Mouse (Mus musculus) lung, adult 18-20 months (tissue): ENCODE data around the gene Gm10197.

Experiments
- DNase-seq, 2 experiments: peaks; one replicate each; pipeline ENCODE4 v3.0.0; 2022; ENCODE audit warnings: mixed read lengths in 2 of 2

The Gm10197 gene

DNA sequence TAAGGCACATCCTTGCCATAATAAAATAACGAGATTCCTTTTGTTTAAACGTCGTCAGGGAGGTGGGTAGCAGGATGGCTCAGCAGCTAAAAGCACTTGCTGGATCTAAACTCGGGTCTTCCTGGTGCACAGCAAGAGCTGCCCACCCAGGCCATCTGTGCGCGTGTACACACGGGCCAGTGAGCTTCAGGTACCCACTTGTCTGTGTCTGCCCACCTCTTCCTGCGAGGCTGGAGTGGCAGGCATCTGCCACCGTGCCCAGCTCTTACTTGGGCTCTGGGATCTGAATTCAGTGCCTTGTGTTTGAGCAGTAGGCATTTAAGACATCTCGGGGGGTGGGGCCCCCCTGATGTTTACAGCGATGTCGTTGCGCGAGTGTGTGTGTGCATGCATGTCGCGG lies 16.5 kb downstream of the Gm10197 start:
- no peak for DNase-seq

DNA sequence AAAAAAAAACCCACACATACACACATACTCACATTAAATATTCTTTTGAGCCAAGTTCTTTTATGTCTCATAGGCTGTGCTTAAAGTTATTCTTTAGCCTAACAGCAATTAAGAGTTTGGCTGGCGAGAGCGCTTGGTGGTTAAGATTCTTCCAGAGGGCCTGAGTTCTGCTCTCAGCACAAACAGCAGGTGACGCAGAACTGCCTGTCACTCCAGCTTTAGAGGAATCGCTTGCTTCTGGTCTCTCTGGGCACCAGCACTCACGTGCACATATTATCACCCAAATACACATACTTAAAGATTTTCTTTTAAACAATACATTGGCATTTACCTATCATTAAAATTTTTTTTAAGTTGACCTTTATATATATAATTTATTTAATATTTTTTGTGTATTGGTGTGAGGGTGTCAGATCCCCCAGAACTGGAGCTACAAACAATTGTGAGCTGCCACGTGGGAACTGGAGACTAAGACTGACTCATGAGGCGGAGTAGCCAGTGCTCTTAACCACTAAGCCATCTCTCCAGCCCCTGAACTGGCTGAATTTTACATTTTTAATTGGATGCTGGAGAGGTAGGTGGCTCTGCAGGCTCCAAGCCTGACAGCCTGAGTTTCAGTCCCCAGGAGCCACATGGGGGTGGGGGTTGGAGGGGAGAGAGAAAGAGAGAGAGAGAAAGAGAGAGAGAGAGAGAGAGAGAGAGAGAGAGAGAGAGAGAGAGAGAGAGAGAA lies 17.1 kb downstream of the Gm10197 start:
- DNase-seq: no peak

DNA sequence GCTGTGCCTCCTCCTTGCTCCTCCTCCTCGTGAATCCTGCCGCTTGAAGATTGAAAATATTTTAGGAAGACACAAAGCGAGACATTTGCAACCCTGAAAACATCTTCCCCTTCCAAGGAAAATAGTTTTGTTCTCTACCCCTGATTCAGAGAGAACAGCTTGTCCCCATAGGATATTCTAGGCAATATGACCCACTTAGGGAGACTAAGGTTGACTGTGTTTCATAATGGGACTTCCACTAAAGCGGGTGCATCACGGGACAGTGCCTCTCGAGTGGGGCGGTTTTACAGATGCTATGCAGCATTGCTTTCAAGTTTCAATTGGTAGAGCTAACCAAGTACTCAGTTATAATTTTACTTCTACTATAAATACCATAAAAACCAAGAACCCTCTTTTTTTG lies 17.7 kb downstream of the Gm10197 start:
- no peak for DNase-seq

DNA sequence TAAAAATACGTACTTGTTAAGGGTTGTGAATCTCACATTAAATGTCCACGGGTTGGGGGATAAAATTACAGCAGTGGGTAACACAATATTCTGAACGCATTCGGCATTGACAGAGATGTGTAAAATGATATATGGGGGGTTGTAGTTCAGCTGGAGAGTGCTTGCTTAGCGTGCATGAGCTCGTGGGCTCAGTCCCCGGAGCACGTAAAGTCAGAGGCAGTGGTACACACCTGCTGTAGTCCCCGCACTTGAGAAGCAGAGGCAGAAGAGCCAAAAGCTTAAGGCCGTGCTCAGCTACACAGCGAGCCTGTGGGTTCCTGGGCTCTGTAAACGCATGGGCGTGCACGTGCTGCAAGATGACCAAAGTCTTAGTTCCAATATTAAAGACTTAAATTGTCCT lies 25.8 kb downstream of the Gm10197 start:
- no peak for DNase-seq

DNA sequence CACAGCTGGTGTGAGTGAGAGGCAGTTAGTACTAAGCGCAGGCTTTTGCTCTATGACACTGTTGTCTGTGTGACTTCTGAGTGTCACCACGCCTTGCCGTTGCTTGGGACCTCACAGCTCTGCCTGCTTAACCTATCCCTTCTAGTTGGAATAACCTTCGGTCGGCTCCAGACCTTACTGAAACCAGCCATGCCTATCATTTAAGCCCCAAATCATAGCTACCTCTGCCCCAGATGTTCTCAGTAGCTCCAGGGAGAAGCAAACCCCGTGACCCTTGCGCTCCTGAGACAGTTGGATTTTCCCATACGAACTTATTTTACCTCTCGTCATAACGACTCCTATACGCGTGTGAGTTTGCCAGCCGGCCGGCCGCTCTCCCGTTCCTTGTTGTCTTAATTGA lies 27.5 kb downstream of the Gm10197 start:
- DNase-seq: no peak

DNA sequence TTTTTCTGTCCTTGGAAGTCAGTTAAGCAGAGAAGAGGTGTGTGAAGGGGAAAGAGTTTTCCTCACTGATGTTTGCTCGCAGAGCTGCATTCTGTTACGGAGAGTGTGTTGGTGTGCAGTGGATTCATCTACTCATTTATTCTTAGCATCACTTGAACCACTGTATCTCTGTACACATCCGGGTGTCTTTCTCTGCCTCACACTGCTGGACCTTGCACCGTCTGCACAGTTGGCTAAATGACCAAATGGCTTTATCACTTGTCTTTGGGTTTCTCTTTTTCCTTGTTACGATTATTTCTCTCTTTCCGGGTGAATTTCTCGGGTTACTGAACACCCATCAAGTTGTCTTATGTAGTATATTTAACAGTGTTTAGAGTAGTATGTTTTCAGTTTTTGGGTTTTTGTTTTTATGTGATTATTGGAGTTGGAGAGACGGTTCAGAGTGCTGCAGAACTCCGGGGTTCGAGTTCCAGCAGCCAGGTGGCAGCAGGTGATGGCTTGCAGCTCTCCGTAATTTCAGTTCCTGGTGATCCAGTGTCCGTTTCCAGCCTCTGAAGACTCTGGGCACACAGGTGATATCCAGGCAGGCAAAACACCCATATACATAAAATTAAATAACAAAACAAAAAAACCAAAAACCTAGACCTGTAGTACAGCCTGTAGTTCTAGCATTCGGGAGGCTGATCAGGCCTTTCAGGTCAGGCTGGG lies 28.2 kb downstream of the Gm10197 start:
- DNase-seq: no peak

DNA sequence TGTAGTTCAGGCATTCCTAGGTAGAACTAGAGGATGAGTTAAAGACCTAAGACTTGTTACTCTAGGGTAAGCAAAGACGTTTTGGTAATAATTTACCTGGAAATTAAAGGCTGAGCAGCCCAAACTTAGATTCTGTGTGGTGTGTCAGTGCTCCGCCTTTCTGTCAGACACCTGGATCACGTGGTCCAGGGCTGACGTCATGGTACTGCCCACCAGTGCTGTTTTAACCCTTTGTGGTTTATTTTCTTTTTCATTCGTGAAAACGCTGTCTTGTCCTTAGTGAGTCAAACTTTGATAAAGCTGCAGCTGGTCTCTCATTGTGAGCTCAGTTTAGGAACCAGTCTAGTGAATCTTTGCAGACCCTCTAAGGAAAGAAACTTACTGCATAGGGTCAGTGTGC lies 31.1 kb downstream of the Gm10197 start:
- DNase-seq: no peak

DNA sequence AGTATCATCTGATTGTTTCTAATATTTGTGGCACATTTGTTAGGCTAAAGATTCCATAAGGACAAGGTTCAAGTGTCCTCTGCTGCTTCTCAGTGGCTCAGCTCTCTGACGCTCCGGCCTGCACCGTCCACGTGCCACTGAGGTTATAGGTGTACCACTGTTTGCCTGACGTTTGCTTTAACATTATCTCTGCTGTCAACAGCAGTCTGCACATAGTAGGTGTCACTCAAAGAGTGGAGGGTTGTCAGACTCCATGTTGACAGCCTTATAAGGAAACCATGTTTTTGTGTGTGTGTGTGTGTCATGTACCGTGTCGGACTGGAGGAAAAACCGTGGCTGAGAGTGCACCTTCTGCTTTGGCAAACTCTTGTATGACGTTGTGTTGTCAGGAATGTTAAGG lies 36.3 kb downstream of the Gm10197 start:
- no peak for DNase-seq

DNA sequence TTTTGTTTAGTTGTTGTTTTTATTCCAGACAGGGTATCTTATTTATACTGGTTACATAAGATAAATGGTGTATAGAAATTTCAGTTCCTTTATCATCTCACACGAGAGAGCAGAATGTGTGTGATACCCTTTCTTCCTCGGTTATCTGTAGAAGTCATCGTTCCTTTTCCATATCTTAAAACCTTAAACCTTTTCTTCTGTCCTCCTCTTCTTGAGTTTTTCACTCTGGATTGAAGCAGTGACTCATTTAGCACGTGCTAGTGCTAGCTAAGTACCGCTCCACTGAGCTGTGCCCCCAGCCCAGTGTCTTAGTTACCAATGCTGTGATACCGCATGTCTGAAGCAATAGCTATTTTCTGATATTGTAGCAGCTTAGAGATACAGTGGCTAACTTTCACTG lies 37.8 kb downstream of the Gm10197 start:
- DNase-seq: no peak

DNA sequence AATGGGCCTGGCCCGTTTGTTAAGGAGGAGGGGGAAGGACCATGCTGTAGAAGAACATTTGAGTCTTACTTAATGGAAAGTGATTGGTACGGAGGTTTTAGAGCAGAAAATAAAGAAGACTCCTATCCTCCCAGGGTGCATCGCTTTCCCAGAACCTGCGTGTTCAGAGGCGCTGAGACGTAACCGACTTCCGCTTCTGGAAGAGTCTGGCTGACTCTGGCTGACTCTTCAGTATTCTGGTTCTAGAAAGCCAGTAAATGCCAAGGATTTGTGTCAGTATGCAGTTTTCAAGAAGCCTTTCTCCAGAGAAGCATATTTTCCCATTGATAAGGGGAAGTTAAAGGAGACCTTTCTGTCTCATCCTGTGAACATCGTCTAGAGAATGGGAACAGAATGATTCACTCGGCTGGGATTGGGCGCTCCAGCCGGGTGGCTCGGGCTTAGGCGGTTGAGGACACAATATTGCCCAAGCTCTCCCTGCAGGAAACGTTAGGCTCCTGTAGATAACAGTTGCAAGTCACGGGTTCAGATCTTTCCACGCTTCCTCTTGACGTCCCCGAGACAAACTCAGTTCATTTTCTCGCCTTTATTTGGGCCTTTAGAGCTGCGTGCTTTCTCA lies 39.6 kb downstream of the Gm10197 start:
- DNase-seq: no peak

DNA sequence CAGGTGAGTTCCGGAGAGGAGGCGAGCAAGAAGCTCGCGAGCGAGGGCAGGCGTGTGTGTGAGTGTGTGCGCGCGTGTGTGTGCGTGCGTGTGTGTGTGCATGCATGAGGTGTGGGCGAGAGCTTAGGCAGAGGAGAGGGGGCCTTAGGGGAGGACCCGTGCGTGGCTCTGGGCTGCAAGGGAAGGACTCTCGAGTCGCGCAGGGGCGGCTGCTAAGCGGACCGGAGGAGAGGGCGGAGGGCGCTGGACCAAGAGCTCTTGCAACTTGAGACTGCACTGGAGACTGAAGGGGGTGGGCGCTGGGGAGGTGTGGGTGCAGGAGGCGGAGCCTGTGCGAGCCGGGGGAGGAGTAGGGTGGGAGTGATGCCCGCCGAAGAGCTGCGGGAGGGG lies 41.6 kb downstream of the Gm10197 start:
- peak; percentile 83 to 85 for DNase-seq

DNA sequence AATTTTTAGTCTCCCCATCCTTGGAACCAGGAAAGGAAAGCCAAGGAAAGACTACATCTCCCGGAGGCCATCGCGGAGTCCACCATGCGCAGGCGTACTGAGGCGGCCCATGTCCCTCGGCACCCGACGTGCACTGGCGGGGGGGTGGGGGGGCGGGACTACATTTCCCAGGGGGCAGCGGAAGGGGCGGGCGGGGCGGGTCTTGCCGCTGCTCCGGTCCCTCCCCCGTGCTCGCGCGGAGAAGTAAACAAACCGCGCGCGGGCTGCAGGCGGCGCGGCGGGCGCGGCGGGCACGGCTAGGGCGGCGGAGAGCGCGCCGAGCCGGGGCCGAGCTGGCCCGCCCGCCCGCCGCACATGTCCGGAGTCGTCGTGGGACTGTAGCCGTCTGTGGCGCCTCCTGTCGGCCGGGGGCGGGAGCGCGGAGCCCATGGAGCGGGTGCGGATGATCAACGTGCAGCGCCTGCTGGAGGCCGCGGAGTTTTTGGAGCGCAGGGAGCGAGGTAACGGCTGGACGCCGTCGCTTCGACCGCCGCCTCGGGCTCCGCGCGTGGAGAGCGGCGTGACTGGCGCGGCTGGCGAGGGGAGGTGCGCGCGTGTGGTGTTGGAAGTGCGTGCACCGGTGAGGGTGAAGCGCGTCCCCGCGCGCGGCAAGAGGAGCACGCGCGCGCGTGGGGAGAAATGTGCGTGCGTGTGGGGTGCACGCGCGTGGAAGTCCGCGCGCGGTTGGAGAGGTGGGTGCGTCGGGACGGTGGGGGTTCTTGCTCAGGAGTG lies 42.2 kb downstream of the Gm10197 start:
- DNase-seq: peak; percentile 92 to 93

DNA sequence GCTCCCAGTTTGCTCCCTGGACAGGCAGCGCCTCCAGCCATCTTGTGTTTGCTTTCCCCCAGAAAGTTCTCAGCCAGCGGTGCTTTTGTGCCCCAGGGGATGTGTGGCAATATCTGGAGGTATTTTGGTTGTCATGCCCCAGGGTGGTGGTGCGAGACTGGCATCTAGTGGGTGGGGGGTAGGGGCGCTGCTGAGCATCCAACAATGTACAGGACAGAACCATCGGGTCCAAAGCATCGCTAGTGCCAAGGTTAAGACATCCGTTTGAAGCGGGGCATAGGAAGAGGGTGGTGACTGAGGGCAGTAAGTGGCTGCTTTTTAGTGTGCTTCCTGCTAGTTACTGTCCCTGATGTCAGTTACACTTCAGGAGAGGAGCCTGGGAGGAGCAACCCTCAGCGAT lies 43.5 kb downstream of the Gm10197 start:
- no peak for DNase-seq

DNA sequence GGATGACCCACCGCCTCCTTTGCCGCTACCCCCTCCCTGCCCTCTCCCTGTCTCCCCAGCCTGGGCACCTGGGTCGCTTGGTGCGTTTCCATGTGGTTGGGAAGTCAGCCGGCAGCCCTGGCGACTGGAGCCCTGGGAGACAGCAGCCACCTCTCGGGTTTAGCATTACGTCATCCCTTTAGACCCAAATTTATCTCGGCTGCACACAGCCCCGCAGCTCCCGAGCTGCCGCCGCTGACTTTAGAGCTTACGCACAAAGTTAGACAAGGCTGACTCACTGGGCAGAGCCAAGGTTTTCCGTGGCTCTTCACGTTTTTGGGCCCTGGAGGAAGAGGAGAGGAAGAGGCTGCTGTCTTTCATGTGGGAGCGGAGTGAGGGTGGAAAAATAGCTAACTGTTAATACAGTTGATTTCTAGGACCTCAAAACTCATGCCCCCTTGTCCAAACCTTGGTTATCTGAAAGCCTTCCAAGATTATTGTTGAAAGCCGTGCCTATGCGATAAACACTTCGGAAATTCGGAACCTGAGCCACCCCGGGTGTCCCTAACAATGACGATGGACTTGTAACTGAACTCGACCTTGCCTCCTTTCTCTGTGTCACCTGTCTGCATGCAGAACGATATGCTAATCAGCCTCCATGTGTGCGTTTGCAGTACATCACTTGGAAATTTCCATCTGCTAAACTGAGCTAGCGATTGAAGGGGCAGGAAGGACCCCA lies 45.8 kb downstream of the Gm10197 start:
- peak; percentile 53 to 63 for DNase-seq

DNA sequence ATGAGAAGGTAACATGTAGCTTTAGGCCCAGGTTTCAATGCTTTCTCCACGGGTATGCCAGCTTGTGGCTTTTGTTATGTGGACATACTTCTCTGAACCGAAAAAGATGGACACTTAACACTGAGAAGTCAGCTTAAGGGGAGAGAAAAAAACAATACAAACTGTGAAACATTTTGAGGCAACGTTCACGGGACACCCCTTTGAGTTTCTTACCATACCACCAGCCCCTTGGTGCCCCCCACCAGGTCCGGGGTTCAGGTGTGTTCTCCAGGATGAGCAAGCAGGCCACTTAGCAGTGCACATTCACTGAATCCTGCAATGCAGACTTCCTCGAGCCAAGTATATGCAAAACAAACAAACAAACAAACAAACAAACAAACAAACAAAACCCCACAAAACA lies 46.7 kb downstream of the Gm10197 start:
- no peak for DNase-seq

DNA sequence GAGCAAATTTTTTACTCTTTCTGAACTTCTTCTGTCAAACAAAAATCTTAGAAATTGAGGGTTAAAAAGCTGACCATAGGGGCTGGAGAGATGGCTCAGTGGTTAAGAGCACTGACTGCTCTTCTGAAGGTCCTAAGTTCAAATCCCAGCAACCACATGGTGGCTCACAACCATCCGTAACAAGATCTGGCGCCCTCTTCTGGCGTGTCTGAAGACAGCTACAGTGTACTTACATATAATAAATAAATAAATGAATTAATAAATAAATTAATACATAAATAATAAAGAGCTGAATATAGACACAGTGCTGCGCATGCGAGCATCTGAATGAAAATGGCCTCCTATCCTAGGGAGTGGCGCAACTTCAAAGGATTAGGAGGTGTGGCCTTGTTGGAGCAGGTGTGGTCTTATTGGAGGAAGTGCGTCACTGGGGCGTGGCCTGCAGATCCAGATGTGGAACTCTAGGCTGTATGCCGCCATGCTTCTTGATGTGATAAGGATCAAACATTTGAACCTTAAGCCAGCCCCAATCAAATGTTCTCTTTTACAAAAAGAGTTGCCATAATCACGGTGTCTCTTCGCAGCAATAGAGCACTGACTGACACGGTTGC lies 49.0 kb downstream of the Gm10197 start:
- no peak for DNase-seq
